15 mouse cellular contexts compared by ENCODE assay signal in the genomic region with DNA sequence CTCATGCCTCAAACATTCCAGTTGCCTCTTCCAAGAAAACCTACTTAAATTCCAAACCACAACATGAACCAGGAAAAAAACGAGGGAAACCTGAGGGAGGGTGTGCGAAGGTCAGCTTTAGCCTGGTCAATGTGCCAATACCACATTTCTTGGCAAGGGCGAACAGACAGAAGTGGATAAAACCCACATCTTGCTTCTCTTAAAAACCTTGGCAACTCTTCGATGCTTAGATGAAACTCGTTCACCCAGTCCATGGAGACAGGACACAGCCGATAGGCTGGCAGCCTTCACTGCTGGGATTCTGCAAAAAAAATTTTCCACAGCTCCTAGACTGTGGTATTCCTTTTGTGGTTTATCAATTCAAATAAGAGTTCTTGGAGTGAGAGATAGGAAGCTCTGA.
DNase-seq lines count a peak whose midpoint lies in the region; ATAC-seq and TF ChIP-seq lines count a peak whose summit lies in the region.
"Had no signal": no experiment of that assay in that cellular context is flagged by ENCODE, and none has a peak within 500 bp of the region (broad histone marks: within the 10 kb centered on the region; RNA-seq: fewer than 3 reads in every experiment).

No protein-coding gene starts in this region.

- H3K4me1 ChIP-seq in heart, postnatal 0 days (ENCODE audit: control insufficient read depth, insufficient read depth), result peaks cover 13% of the 10 kb centered on the region
- H3K4me1 ChIP-seq in heart, embryonic 11.5 days (ENCODE audit: control insufficient read depth, insufficient read depth, low read length), result peaks cover 2% of the 10 kb centered on the region; the same call in 1 of the 2 replicates
- H3K4me1 ChIP-seq in lung, embryonic 14.5 days (ENCODE audit: insufficient read depth), result no peaks in the 10 kb centered on the region
- H3K4me1 ChIP-seq in limb, embryonic 11.5 days (ENCODE audit: control insufficient read depth, insufficient read depth, low read length), result no peaks in the 10 kb centered on the region

- H3K4me3 ChIP-seq in heart, postnatal 0 days (ENCODE audit: low read depth, low read length), result no peak overlapping the region
- H3K4me3 ChIP-seq in heart, embryonic 11.5 days (ENCODE audit: low read depth, low read length), result no peak overlapping the region
- H3K4me3 ChIP-seq in lung, embryonic 14.5 days (ENCODE audit: low read depth, low read length), result no peak overlapping the region
- no peak overlapping the region for H3K4me3 ChIP-seq in limb, embryonic 11.5 days (ENCODE audit: low read depth, low read length)
- H3K4me3 ChIP-seq: gastrocnemius, adult 2 months; hindbrain, embryonic 13.5 days; limb, embryonic 12.5 days; myocyte had no signal

- no peaks in the 10 kb centered on the region for H3K27me3 ChIP-seq in heart, postnatal 0 days (ENCODE audit: control insufficient read depth, insufficient read depth, low read length)
- no peaks in the 10 kb centered on the region for H3K27me3 ChIP-seq in heart, embryonic 11.5 days (ENCODE audit: control insufficient read depth, insufficient read depth, low read length)
- H3K27me3 ChIP-seq in lung, embryonic 14.5 days (ENCODE audit: insufficient read depth, low read length), result no peaks in the 10 kb centered on the region
- H3K27me3 ChIP-seq in limb, embryonic 11.5 days (ENCODE audit: control insufficient read depth, insufficient read depth, low read length), result no peaks in the 10 kb centered on the region
- H3K27me3 ChIP-seq: hindbrain, embryonic 13.5 days; limb, embryonic 12.5 days had no signal

- H3K4me2 ChIP-seq in heart, postnatal 0 days (ENCODE audit: low read depth, low read length), result peak overlapping the region; percentile 26
- H3K4me2 ChIP-seq in heart, embryonic 11.5 days, result no peak overlapping the region
- H3K4me2 ChIP-seq in lung, embryonic 14.5 days, result no peak overlapping the region
- H3K4me2 ChIP-seq in limb, embryonic 11.5 days (ENCODE audit: low read depth, severe bottlenecking), result no peak overlapping the region
- H3K4me2 ChIP-seq: hindbrain, embryonic 13.5 days; limb, embryonic 12.5 days had no signal

- no peak overlapping the region for H3K9ac ChIP-seq in heart, postnatal 0 days (replicated peaks; ENCODE audit: low read depth, low read length)
- no peak overlapping the region for H3K9ac ChIP-seq in heart, embryonic 11.5 days (ENCODE audit: low read depth, low read length)
- H3K9ac ChIP-seq in lung, embryonic 14.5 days, result no peak overlapping the region
- no peak overlapping the region for H3K9ac ChIP-seq in limb, embryonic 11.5 days (ENCODE audit: low read length)
- H3K9ac ChIP-seq: hindbrain, embryonic 13.5 days; limb, embryonic 12.5 days had no signal

- no peak overlapping the region for H3K27ac ChIP-seq in heart, postnatal 0 days (ENCODE audit: low read depth)
- H3K27ac ChIP-seq in heart, embryonic 11.5 days (ENCODE audit: low read depth, low read length), result no peak overlapping the region
- H3K27ac ChIP-seq in lung, embryonic 14.5 days (ENCODE audit: low read depth), result no peak overlapping the region
- H3K27ac ChIP-seq in limb, embryonic 11.5 days (replicated peaks; ENCODE audit: low read depth, low read length), result no peak overlapping the region
- H3K27ac ChIP-seq: gastrocnemius, adult 2 months; limb, embryonic 12.5 days had no signal

- no peak for TF ChIP-seq CTCF in heart, postnatal 0 days (IDR thresholded peaks at IDR 0.05; ENCODE audit: low read depth)
- no peak for TF ChIP-seq CTCF in lung, embryonic 14.5 days (IDR thresholded peaks at IDR 0.05; ENCODE audit: low read depth)

- ATAC-seq in heart, postnatal 0 days (ENCODE audit: insufficient read depth, low read depth), result no peak
- no peak for ATAC-seq in heart, embryonic 11.5 days (replicated peaks; ENCODE audit: insufficient number of reproducible peaks, low FRiP score, low TSS enrichment)
- no peak for ATAC-seq in lung, embryonic 14.5 days (ENCODE audit: insufficient read depth)
- ATAC-seq in limb, embryonic 11.5 days (ENCODE audit: insufficient number of reproducible peaks, low FRiP score, low TSS enrichment, low read depth), result no peak
- ATAC-seq: forebrain, embryonic 16.5 days had no signal

- no peak for TF ChIP-seq EP300 in heart, postnatal 0 days (IDR thresholded peaks at IDR 0.05; ENCODE audit: low read depth)

- WGBS in heart, postnatal 0 days, result 37% methylated on average over 6 of the region's 6 CpGs
- 64% methylated on average over 6 of the region's 6 CpGs for WGBS in heart, embryonic 11.5 days (ENCODE audit: insufficient replicate concordance)
- WGBS in lung, embryonic 14.5 days, result 69% methylated on average over 6 of the region's 6 CpGs
- 87% methylated on average over 6 of the region's 6 CpGs for WGBS in limb, embryonic 11.5 days

- no peaks in the 10 kb centered on the region for H3K36me3 ChIP-seq in heart, postnatal 0 days (replicated peaks; ENCODE audit: control insufficient read depth, insufficient read depth, low read length)
- H3K36me3 ChIP-seq in heart, embryonic 11.5 days (ENCODE audit: control insufficient read depth, insufficient read depth, low read length), result no peaks in the 10 kb centered on the region
- peaks cover 11% of the 10 kb centered on the region; the same call in 1 of the 2 replicates for H3K36me3 ChIP-seq in lung, embryonic 14.5 days (ENCODE audit: insufficient read depth)
- H3K36me3 ChIP-seq in limb, embryonic 11.5 days (ENCODE audit: control insufficient read depth, insufficient read depth, low read length), result no peaks in the 10 kb centered on the region; the same call in 1 of the 2 replicates

- DNase-seq in heart, postnatal 0 days (ENCODE audit: low spot score), result no peak
- DNase-seq in lung, embryonic 14.5 days, result peak; percentile 6
- DNase-seq in lung, postnatal 10 days, result no peak
- DNase-seq in fat pad, adult 2 months (ENCODE audit: extremely low read depth, low read depth, low spot score), result peak; percentile 85
- peak; percentile 17 for DNase-seq in limb, embryonic 11.5 days (ENCODE audit: low spot score)
- DNase-seq in thymus, postnatal 10 days (ENCODE audit: low spot score in 2 of 2), result no peak
- no peak for DNase-seq in layer of hippocampus, adult 9-10 months (ENCODE audit: low spot score)
- DNase-seq: cerebellum, adult 9-10 months; gastrocnemius, adult 2 months; midbrain, embryonic 14.5 days had no signal

- no peaks in the 10 kb centered on the region for H3K9me3 ChIP-seq in heart, postnatal 0 days (replicated peaks; ENCODE audit: control insufficient read depth, low read length)
- no peaks in the 10 kb centered on the region for H3K9me3 ChIP-seq in heart, embryonic 11.5 days (replicated peaks; ENCODE audit: control insufficient read depth, low read length)
- H3K9me3 ChIP-seq in lung, embryonic 14.5 days (ENCODE audit: low read depth, low read length), result no peaks in the 10 kb centered on the region
- H3K9me3 ChIP-seq in limb, embryonic 11.5 days (ENCODE audit: control insufficient read depth, low read length), result no peaks in the 10 kb centered on the region
- H3K9me3 ChIP-seq: hindbrain, embryonic 13.5 days; limb, embryonic 12.5 days had no signal

Comparison
In these comparisons a context has a peak if more than half of its experiments do, and no peak if none do; other contexts are left out.
1. DNase-seq: peak in lung, embryonic 14.5 days (single experiment), fat pad, adult 2 months (single experiment) and limb, embryonic 11.5 days (single experiment); none in heart, postnatal 0 days (single experiment), lung, postnatal 10 days (single experiment), thymus, postnatal 10 days (0 of 2) and layer of hippocampus, adult 9-10 months (single experiment).